Mouse (Mus musculus) activated CD4-positive, CD25-positive, alpha-beta regulatory T cell, adult 4 months (primary cell): ENCODE data around the gene Rprd2. TPM values are rescaled to one million over a fixed set of nuclear protein-coding genes. Genes with fewer than 3 reads are reported as not detected.
A peak's percentile ranks its signal among the peaks of the same experiment; 100 is the strongest.
"Not testable (repeated sequence)": the region's sequence is repeated elsewhere in the genome, so short reads cannot be mapped to it uniquely, and the experiment has no call there.

Experiments used
- ATAC-seq: one replicate; pipeline ENCODE4 v1.8.0; 2017
- polyA plus RNA-seq, 2 experiments: library from polyadenylated mRNA; unstranded; fragments of 100-300 nt; shearing (Covaris generic); gene quantifications; one replicate each; pipeline ENCODE4 v1.2.1; 2017

Gene Rprd2
- polyA plus RNA-seq, 2 experiments from 2014 or later: 22.7 to 26.4 TPM

DNA sequence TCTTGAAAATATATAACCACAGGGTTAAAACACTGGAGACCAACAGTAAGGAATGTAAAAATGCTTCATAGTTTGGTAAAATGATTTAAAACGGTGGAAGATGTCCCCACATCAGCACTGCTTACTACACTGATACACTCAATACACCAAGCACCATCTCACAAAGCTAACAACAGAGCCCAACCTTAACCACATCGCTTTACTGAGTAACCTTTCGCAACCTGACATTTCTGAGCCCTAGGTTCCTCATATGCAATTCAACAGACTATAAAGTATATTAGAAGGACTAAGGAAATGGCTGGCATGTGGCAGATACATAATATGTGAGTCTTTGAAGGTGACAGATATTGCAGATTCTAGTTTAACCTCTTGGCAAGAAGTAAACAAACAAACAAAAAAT, 2.0 kb downstream of the Rprd2 start:
- ATAC-seq: no peak

DNA sequence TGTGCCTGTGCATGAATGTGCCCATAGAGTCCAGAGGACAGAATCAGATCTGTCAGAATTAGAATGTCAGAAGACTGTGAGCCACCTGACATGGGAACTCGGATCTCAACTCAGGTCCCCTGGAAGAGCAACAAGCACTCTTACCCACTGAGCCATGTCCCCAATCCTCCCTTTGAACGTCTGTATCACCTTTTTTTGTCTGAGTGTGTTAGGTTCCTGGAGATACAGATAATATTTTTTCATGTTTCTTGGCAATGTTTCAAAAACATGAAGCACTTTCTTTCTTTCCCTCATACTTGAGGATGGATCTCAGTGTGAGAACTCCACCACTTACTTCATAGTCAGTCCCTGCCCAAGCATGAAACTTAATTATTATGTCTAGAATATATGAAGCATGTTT, 10.3 kb downstream of the Rprd2 start:
- no peak for ATAC-seq

DNA sequence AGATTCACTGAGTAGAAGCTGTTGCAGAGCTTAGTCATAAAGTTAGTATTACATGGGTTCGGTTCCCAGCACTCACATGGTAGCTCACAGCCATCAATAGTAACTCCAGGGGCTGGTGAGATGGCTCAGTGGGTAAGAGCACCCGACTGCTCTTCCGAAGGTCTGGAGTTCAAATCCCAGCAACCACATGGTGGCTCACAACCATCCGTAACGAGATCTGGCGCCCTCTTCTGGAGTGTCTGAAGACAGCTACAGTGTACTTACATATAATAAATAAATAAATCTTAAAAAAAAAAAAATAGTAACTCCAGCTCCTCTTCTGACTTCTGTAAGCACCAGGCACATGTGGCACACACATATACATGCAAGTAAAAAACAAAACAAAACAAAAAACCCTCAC, 11.0 kb downstream of the Rprd2 start:
- ATAC-seq: not testable (repeated sequence)

DNA sequence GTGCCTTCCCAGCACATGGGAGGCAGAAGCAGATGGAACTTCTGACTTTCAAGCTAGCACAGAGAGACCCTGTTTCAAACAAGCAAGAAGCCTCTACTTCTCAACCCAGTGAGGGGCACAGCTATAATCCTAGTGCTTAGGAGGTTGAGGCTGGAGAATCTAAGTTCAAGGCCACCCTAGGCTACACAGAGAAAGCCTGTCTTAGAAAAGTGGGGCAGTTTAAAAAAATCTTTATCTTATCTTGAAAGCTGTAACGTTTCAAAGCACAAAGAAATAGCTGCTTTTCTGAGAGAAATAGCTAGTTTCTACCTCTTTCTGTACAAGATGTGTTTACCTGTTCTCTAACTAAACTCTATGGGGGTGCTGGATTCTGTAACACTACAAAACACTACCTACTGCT, 12.0 kb downstream of the Rprd2 start:
- ATAC-seq: no peak

DNA sequence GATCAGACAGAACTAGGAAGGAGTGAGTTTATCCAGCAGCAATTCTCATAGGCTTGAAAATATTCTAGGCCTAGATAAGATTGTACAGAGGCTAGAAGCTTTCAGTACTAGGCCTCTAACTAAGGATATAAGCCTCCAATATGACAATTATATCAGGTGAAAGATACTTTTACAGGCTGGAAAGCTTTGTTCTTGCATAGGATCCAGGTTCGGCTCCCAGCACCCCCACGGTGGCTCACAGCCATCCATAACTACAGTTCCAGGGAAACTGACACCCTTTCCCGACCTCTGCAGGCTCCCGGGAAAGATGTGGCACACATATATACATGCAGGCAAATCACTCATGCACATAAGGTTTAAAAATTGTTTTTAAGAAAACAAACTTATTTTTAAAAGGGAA, 14.8 kb downstream of the Rprd2 start:
- ATAC-seq: no peak

DNA sequence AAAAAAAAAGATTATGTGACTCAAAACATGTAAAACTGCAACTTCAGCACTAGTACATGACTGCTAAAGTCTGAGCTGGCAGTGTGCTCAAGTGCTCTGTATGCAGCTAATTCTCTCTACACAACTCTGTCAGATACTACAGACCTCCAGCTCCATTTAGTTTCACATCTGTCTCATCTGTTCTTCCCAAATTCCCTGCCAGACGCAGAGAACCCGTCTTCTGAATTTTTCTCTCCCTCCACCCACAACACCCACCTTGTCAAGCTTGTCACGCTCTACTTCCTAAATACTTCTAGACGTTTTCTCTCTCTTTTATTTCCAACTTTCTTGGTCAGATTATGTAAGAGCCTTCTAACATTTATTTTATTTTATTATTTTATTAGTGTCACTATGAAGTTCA, 19.9 kb downstream of the Rprd2 start:
- ATAC-seq: no peak

DNA sequence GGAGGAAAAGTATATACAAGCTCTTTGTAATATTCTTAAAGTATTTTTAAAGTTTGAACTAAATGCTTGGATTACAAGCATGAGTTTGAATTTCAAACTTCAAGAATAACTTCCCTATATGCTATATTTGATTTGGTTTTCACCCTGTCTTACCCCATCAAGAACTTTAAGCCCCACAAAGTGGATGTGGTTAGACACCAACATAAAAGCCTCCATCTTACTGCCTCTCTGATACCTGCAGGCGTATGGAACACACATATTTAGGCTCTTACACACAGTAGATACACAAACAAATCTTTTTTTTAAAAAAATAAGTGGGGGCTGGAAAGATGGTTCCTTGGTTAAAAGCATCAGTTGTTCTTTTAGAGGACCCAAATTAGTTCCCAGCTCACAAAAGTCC, 24.4 kb downstream of the Rprd2 start:
- no peak for ATAC-seq

DNA sequence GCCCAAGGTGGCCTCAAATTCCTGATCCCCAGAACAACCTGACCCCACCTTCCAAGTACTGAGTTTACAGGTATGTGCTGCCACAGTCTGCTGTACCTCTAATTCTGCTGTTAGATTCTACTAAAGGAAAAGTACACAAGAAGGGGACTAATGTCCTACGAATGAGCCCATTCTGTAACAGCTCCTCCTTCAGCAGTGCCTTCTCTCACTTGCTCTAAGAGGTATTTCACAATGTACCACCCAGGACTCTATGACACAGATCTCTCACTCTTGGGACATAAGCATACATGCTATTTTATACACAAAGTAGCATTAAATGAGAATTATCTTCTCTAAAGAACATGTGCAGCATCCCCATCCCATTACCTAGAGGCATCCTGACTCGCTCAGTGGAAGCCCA, 25.0 kb downstream of the Rprd2 start:
- ATAC-seq: no peak

DNA sequence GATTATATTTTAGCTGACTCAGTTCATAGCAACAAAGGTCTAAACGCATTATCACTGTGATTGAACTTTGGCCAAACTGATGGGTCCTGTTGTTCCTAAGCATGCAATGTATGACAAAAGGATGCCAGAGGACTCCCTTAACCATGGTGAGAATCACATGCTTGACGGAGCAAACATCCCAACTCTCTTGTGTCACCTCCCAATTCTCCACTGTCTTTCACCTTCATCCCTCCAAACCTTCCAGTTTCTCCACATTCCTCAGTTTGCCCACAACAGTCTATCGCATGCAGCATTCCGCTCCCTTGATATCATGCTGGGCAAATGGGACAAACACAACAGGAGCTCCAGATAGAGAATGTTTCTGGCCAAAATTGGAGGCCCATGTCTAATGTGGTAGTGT, 33.2 kb downstream of the Rprd2 start:
- ATAC-seq: no peak

DNA sequence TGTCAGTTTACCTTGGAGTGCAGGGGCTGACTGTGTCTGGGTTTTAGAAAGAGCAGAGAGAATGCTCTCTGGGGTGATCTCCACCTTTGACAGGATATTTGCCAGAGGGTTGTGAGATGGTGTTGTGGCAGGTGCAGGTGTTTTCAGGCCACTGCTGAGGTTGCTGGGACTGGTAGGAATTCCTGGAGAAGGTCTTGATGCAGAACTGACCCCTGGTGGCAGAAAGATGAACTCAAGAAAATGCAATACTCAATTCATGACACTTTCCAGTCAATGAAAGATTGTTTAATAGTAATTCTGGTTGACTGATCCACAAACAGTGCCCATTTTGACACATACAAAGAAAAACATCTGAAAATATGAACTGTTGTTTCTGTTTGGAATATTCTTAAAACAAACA, 46.7 kb downstream of the Rprd2 start:
- no peak for ATAC-seq

DNA sequence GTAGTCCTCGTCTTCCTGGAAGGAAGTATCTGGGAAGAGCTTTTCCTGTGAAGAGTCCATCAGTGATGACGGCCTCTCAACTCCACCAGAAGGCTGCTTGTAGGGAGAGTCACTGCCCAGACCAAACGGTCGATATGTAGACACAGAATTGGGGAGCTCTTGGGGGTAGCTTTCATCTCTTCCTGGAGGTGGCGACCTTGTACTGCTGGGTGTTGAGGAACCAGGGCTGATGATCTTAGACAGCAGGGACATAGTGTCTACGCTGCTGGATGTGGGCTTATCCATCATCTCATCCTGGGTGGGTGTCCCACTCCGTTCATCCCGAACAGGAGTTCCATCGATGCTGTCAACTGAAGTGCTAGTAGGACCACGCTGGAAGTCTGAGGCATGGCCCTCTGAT, 53.1 kb downstream of the Rprd2 start:
- no peak for ATAC-seq

DNA sequence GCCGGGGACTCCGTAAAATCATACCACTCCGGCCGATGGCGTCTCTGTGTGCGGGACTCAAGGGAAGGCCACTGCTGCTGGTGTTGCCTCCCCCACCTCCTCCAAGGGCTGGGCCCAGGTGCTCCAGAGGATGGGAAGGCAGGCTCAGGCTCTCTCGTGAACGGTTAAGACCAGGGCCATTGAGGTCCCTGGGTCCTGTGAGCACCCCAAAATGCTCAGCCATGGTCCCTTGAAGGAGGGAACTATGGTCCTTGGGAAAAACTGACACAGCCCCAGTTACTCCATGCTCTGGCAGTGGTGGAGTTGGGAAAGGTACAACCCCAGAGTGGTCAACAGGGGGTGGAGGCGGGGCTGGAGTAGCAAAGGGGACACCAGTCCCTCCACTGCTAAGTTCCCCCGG, 54.9 kb downstream of the Rprd2 start:
- no peak for ATAC-seq

DNA sequence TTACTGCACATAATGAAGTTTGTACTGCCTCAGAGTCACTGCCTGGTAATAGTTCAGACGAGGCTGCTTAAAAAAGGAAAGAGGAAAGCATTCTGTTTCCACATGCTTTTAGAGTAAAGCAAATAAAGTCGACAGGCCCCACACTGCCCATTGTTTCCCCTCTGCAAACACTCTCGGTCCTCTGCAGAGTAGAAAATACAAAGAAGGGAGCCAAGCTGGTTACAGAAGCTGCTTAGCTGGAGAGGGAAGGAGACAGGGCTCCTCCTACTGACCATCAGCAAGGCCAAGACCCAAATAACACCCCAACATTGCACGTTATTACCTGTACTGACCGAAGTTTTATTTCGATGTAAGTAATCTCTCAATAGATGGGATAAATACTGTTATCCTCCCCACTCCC, 55.7 kb downstream of the Rprd2 start:
- ATAC-seq: no peak

DNA sequence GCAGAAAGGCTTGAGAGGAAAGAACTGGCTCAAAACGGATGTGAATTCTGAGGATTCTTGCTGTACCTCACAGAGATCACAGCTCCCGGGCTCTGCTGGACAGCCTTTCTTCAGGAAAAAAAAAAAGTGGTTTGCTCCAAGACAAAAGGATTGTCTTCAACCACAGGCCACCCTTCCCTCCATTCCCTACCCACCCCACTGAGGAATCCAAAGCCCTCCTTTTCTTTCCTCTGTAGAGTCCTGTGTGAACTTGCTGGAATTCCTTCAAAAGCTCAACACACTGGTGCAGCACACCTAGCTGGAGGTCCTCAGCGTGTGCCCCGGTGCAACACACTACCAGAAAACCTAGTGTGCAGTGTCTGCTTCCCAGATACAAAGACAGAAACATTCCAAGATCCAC, 56.9 kb downstream of the Rprd2 start:
- no peak for ATAC-seq

DNA sequence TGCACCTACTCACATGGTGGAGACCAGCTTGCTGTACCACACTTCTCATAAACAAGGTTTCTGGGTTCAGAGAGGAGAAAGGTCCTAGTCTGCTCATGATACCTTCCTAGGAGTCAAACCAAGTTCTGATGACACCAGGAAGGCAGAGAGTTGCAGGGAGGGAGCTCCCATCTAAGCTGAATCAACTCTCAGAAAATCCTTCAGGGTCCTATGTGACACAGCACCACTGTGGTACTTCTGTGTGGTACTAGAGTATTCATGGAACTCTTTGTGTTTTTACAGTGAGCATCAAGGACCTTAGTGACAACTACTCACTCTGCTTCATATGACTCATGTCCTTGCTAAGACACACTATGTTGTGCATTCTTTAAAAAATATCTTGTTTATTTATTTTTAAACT, 58.0 kb downstream of the Rprd2 start:
- no peak for ATAC-seq

DNA sequence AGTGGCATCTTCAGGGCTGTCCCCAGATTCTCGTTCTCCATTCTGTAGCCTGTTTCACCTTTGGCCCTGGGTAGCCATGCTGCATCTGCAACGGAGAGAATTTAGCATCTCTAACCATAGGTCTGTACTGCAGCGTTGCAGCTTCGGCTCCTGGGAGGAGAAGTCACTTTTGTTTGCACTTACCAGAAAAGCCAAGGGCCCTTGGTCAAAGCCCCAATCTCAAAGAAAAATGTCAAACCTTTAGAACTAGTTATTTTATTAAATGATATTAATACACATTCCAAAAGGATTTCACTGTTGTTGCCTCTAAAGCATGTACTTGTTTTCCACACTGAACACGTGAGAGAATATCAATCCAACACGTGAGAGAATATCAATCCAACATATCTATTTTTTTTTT, 58.6 kb downstream of the Rprd2 start, which contains the start of gene Tars2:
Gene Tars2 (minus strand): TSS at position 101 of the 400 bp plus-strand sequence.
- ATAC-seq: no peak

DNA sequence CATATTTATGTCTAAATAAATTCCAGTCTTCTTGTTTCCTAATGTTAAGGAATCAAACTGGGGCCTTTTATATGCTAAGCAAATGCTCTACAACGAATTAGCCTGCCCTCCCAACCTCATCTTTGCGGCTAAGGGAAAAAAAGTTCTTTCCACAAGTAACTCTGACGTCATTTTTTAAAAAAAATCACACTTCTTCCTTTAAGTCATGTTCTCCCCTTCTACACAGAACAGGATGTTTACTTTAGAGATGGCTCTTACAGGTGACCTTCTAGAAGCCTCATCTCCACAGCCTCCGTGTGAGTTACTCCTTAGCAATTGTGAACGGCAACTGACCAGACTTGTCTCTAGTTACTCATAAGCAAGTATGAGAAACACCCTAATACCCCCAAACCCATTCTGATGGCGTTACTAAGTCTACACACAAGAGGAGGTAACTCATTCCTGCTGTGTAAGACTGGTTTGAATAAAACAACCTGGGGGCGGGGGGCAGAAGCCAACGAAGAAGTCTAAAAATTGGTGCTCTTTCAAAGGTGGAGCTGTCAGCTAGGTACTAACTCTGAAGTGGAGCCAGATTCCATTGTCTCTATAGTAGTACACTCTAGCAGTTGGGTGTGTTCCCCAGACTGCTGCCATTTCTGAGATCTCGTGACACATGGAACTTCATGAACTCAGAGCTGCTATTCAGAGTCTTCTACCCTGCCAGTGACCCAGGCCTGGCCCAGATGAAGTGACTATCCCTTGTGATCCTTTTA, 60.0 kb downstream of the Rprd2 start:
- ATAC-seq: peak; percentile 78

DNA sequence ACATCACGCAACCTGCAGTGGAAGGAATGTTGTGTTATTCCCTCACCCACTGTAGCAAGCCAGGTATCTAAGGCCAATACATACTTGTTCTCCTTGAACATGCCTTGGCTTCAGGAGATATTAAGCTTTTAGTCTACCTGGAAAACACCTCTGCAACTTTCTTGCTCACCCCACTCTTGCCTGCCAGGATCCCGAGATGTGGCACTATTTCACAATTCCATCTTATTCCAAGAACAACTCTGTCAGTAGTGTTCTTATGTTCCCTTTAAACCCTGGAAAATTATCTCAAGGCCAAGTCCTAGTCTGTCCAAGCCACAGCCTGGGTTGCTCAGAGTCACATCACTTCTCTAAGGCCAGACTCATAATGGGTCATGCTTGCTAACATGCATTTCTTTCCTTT, 61.9 kb downstream of the Rprd2 start:
- ATAC-seq: no peak

DNA sequence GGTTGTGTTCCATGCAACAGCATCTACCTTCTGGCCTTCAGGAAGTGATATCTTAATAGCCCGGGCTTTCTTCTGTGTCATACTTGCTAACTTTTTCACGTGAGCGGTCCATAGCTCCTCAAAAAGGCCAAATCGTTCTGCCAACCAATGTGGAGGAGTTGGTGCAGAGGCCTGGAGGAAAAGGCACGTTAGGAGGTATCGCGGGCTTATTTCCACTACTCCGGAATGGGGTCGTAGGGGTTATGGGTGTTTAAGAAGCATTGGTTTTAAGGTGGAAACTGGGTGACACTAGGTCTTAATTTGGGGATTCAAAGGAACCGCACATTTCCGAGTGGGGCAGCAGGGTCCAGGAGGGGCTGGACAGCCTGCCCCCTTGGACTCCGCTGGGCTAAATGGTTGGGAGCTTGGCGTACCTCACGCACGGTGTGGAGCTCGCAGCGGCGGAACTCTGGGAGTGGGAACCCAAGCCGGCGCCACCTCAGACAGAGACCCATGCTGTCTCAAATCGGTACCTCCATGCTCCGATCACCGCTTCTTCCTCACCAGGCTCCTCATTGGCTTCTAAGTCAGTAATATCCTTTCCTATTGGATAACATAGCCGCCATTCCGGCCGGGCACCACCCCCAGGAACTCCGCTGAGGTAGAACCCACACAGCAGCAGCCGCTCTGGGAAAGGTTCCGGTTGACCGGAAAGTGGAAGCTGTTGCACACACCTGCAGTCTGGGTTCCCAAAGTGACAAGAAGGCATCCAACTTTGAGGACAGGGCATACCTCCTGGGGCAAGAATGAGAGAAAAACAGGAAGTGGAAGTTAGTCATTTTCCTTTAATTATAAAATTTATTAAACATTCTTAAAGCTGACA, 64.1 kb downstream of the Rprd2 start:
- peak; percentile 73 for ATAC-seq

DNA sequence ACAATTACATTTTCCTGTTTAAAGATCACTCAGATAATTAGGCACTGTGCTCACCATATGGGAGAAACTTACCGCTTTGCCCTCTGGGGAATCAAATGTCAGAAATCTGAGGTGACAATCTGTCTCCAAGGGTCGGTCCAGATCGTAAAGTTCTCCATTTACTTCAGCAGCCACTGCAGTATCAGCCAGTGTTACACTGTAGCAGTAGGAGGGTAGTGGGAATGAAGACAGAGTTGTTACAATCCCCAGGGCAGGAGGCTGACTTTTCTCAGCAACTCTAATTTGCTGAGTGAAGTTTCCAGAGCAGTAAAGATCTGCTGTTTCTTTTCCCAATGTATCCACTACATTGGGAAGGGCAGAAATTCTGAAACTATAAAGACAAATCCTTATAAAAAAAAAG, 65.7 kb downstream of the Rprd2 start:
- ATAC-seq: no peak

DNA sequence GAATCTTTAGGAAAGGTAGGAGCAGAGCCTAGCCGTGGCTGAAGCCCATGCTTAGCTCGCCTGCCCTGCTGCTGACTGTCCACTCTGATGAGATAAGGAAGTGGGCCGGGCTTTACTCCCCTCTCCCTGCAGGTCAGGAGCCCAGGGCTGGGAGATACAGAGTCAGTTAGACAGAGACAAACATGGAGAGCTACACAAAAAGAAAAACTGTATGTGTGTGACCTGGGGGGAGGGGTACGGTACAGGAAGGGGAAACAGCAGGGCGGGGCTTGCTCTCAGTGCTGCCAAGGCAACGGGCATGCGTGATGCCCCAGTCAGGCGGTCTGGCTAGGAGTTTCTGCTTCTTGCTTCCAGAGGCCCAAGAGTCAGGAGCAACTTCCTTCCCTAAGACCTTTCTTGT, 78.3 kb downstream of the Rprd2 start:
- ATAC-seq: peak; percentile 59

DNA sequence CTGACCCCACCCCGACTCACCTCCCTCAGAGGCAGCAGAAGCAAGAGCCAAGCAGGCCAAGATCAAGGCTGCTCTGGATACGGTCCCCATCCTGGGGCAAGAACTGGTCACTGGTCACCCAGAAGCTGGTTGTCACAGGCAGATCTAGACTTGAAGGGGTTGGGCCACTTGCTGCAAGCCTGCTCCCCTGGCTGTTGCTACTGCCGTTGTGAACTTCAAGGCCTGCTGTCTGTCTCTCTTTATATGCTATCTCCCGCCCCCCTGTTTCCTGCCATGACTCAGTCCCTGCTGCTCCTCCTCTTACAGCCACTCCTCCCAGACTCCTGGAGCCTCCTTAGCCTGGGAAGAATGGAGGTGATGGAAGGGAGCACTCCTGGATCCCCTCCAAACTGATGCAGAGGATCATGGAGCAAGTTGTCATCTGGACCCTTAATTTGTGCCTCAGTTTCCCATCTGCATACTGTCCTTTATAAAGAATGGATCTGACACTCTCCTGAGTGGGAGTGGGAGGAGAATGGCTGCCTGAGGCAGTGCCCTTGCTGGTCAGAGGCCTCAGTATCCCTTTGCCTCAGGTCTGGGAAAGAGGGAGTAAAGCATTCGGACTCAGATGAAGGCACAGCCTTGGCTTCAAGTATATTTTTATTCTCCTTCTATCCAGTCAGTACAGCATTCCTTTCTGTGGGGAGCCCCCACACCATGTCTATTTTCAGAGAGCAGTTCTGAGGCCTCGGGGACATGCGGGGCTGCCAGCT, 79.1 kb downstream of the Rprd2 start, which contains the start of gene Ecm1:
Gene Ecm1 (minus strand): TSS at position 217 of the 752 bp plus-strand sequence.
- peak; percentile 72 for ATAC-seq

DNA sequence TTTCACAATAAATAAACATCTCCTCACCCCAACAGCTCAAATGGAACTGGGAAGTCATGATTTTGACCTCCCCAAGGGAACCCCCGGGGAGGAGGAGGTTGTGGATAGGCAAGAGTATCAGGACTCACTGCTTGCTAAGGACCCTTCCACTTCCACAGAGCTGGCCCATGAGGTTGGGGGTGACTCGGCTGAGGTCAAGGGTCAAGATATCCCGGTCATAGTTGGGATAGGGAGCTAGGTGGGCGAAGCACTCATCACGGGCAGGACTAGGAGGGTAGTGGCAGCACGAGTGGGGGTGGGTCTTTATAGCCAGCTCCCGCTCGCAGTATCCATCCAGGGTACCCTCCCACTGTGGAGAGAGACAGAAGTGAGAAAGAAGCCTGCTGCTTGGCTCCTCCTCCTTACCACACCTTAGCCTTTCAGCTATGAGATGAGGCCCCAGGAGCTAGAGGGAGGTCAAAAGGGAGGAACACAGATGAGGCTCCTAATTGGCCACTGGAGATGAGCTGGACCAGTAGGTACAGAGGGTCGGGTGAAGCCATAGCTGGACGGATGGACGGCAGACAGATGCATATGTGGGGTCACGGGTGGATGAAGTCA, 83.5 kb downstream of the Rprd2 start:
- no peak for ATAC-seq
